Mouse (Mus musculus) G1E (cell line): ENCODE measurements around the gene Tns1. TPM values are rescaled to one million over a fixed set of nuclear protein-coding genes. Genes with fewer than 3 reads are reported as not detected.

Experiments used
- ATAC-seq: 2 replicates; pipeline ENCODE4 v1.8.0; 2016; ENCODE audit warnings: mild to moderate bottlenecking; ENCODE audit not compliant: insufficient number of reproducible peaks, poor library complexity, low FRiP score, severe bottlenecking; ENCODE audit errors: extremely low read depth
- DNase-seq: peaks from one replicate; pipeline ENCODE4 v3.0.0; 2012; ENCODE audit warnings: low spot score
- H3K27me3 ChIP-seq: 2 replicates; pipeline ENCODE4 v1.6.1; 2012; ENCODE audit warnings: mild to moderate bottlenecking, low read length, inconsistent platforms; ENCODE audit not compliant: insufficient read depth
- H3K36me3 ChIP-seq: replicated peaks from 2 replicates; pipeline ENCODE3; 2012; ENCODE audit warnings: mild to moderate bottlenecking, inconsistent platforms
- H3K4me1 ChIP-seq: 2 replicates; pipeline ENCODE4 v1.6.1; 2012; ENCODE audit warnings: low read depth, low read length, inconsistent platforms, mixed read lengths; ENCODE audit not compliant: insufficient read depth
- H3K4me3 ChIP-seq: 2 replicates; pipeline ENCODE4 v1.5.1; 2012; ENCODE audit warnings: low read depth, mild to moderate bottlenecking, inconsistent platforms, low read length, moderate library complexity, mixed read lengths
- H3K9me3 ChIP-seq: replicated peaks from 2 replicates; pipeline ENCODE4 v1.6.1; 2012; ENCODE audit warnings: inconsistent platforms
- CTCF ChIP-seq: IDR thresholded peaks from 2 replicates; pipeline ENCODE4 v1.5.1; 2012; ENCODE audit warnings: low read depth, low read length, inconsistent platforms, mixed read lengths
- GATA1 ChIP-seq: IDR thresholded peaks from 2 replicates; pipeline ENCODE4 v1.6.1; 2012; ENCODE audit warnings: borderline replicate concordance, low read length, inconsistent platforms, mixed read lengths
- GATA2 ChIP-seq: IDR thresholded peaks from 2 replicates; pipeline ENCODE4 v1.6.1; 2012; ENCODE audit warnings: low read depth, low read length, inconsistent platforms, borderline replicate concordance
- POLR2AphosphoS5 ChIP-seq: IDR thresholded peaks from 2 replicates; pipeline ENCODE4 v1.6.1; 2012; ENCODE audit warnings: low read depth, low read length, inconsistent platforms; ENCODE audit not compliant: insufficient replicate concordance
- TAL1 ChIP-seq: conservative IDR thresholded peaks from 2 replicates; pipeline ENCODE4 v1.6.1; 2012; ENCODE audit warnings: low read depth, low read length, inconsistent platforms, mixed read lengths
- polyA plus RNA-seq: library from polyadenylated mRNA; stranded (reverse); fragments of >175 nt; gene quantifications from 2 replicates; pipeline ENCODE4 v1.2.3, GENCODE M21; 2012
- total RNA-seq, 2 experiments: library from RNA; stranded (forward) in 1 of 2; stranded (reverse) in 1 of 2; fragments of 200-1000 nt in 1 of 2; fragments of >200 nt in 1 of 2; fragmentation: Nextera tagmentation in 1 of 2; gene quantifications; 2 replicates each; pipeline ENCODE4 v1.2.3; 2014 to 2017

Gene Tns1
- total and polyA plus RNA-seq, 3 experiments, result 0.55 to 27.2 (median 1.7) TPM

GRCm38 (mm10) chr1:74005020-74005419 is 119.2 kb downstream of the Tns1 start:
- Histone ChIP-seq H3K4me1 (no peaks in the 10 kb centered on the region), H3K9me3 (no peaks in the 10 kb centered on the region), H3K4me3 (no peak overlapping the region), H3K36me3 (no peaks in the 10 kb centered on the region), H3K27me3 (no peaks in the 10 kb centered on the region)
- TF ChIP-seq CTCF (no peak), TAL1 (no peak), GATA2 (no peak), POLR2AphosphoS5 (no peak), GATA1 (no peak)
- DNase-seq (no peak), ATAC-seq (no peak)

- H3K4me1 ChIP-seq, result 0 out of 2 replicates have a peak, but pooled peaks cover under 1% of the 10 kb centered on the region
- no peak for TF ChIP-seq TAL1
- no peak for TF ChIP-seq GATA1
- no peak for TF ChIP-seq POLR2AphosphoS5
- TF ChIP-seq GATA2, result no peak
- no peak for TF ChIP-seq CTCF
These were observed 120.5 kb downstream of the Tns1 start for GRCm38 (mm10) chr1:74003723-74004122.

DNA sequence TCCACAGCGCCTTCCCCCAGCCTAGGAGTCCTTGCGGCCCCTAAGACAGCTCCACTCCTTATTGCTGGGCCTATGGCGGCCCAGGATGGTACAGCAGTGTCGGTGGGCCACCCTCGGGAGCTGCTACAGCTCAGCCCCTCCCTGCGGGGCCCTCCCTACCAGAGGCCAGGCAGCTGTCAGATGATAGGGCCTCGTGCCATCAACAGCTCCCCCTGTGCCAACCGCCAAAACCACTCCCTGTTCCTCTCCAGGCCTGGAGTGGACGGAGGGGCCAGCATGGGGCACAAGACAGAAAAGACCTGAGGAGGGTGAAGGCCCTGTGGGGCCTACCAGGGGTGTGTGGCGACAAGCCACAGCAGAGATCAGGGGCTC is 122.8 kb downstream of the Tns1 start:
- Histone ChIP-seq H3K4me1 (0 out of 2 replicates have a peak, but pooled peaks cover 2% of the 10 kb centered on the region), H3K36me3 (no peaks in the 10 kb centered on the region), H3K4me3 (no peak overlapping the region), H3K9me3 (no peaks in the 10 kb centered on the region), H3K27me3 (no peaks in the 10 kb centered on the region; the same call in 1 of the 2 replicates)
- DNase-seq (peak; percentile 38), ATAC-seq (no peak)
- TF ChIP-seq GATA1, result no peak
- TF ChIP-seq GATA2, result no peak
- TF ChIP-seq POLR2AphosphoS5, result no peak
- TF ChIP-seq TAL1, result no peak
- no peak for TF ChIP-seq CTCF

More at GRCm38 (mm10) chr1:74003723-74004122, 120.5 kb downstream of the Tns1 start:
- Histone ChIP-seq H3K27me3 (no peaks in the 10 kb centered on the region; the same call in 1 of the 2 replicates), H3K4me3 (no peak overlapping the region), H3K9me3 (no peaks in the 10 kb centered on the region), H3K36me3 (no peaks in the 10 kb centered on the region)
- no peak for DNase-seq
- no peak for ATAC-seq

- Histone ChIP-seq H3K9me3 (no peaks in the 10 kb centered on the region), H3K4me1 (0 out of 2 replicates have a peak, but pooled peaks cover 2% of the 10 kb centered on the region), H3K27me3 (no peaks in the 10 kb centered on the region; the same call in 1 of the 2 replicates), H3K4me3 (no peak overlapping the region), H3K36me3 (no peaks in the 10 kb centered on the region)
- ATAC-seq (no peak), DNase-seq (no peak)
- TF ChIP-seq GATA1 (no peak), TAL1 (no peak), POLR2AphosphoS5 (no peak), GATA2 (no peak), CTCF (no peak)
These were observed 123.3 kb downstream of the Tns1 start for GRCm38 (mm10) chr1:74000810-74001448.

DNA sequence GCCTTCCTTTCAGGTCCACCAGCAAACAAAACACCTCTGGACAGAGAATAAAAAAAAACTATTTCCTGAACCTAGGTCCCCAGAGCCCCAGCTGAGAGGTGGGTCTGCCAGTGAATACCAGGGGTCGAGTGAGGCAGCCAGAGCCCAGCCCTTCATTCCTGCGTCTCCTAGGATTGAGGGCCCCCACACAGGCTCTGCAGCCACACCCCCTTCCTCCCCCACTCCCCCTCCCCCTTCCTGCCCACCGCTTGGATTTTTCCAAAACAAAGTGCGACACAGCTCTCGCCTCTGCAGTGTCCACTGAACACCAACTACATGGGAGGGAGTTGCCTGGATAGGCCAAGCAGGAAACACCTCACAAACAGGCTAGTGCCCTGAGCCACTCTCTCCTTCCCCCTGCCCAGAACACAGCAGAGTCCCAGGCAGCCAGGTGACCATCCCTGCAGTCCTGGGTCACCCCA is 124.0 kb downstream of the Tns1 start:
- DNase-seq (no peak), ATAC-seq (no peak)
- Histone ChIP-seq H3K9me3 (no peaks in the 10 kb centered on the region), H3K27me3 (no peaks in the 10 kb centered on the region; the same call in 1 of the 2 replicates), H3K36me3 (no peaks in the 10 kb centered on the region), H3K4me3 (no peak overlapping the region), H3K4me1 (0 out of 2 replicates have a peak, but pooled peaks cover 2% of the 10 kb centered on the region)
- TF ChIP-seq POLR2AphosphoS5, result no peak
- no peak for TF ChIP-seq GATA2
- TF ChIP-seq TAL1, result no peak
- TF ChIP-seq CTCF, result no peak
- no peak for TF ChIP-seq GATA1

- DNase-seq, result no peak
- Histone ChIP-seq H3K27me3 (no peaks in the 10 kb centered on the region; the same call in 1 of the 2 replicates), H3K4me3 (no peak overlapping the region), H3K9me3 (no peaks in the 10 kb centered on the region), H3K36me3 (no peaks in the 10 kb centered on the region), H3K4me1 (0 out of 2 replicates have a peak, but pooled peaks cover 2% of the 10 kb centered on the region)
- TF ChIP-seq CTCF (no peak), GATA2 (no peak), TAL1 (no peak), POLR2AphosphoS5 (no peak), GATA1 (no peak)
- ATAC-seq, result no peak
These were observed 124.7 kb downstream of the Tns1 start for GRCm38 (mm10) chr1:73999533-73999932.
